Mouse (Mus musculus) C2C12 (cell line): ENCODE measurements around the gene Dgkg. TPM values are rescaled to one million over a fixed set of nuclear protein-coding genes. Genes with fewer than 3 reads are reported as not detected.
A peak's percentile ranks its signal among the peaks of the same experiment; 100 is the strongest.

Experiments
- H3K27me3 ChIP-seq: one replicate; pipeline ENCODE4 v1.6.1; 2011; ENCODE audit not compliant: control insufficient read depth, insufficient read depth, insufficient read length
- H3K36me3 ChIP-seq: one replicate; pipeline ENCODE4 v1.6.1; 2011; ENCODE audit not compliant: control insufficient read depth, insufficient read depth
- H3K4me3 ChIP-seq: one replicate; pipeline ENCODE4 v1.5.1; 2011; ENCODE audit warnings: mild to moderate bottlenecking, control low read depth; ENCODE audit not compliant: poor library complexity, insufficient read depth, severe bottlenecking
- H3K79me2 ChIP-seq: one replicate; pipeline ENCODE4 v1.6.1; 2011; ENCODE audit not compliant: control insufficient read depth, insufficient read depth
- H3K79me3 ChIP-seq: one replicate; pipeline ENCODE4 v1.6.1; 2011; ENCODE audit warnings: low read depth, control low read depth
- H3ac ChIP-seq: one replicate; pipeline ENCODE3; 2011; ENCODE audit warnings: low read depth; ENCODE audit not compliant: control insufficient read depth, insufficient read length
- CEBPB ChIP-seq: IDR thresholded peaks from one replicate; pipeline ENCODE4 v1.6.1; 2011; ENCODE audit warnings: low read depth, mild to moderate bottlenecking, control low read depth, moderate library complexity
- CTCF ChIP-seq: IDR thresholded peaks from one replicate; pipeline ENCODE4 v1.5.1; 2011; ENCODE audit not compliant: control insufficient read depth, insufficient read depth, insufficient read length
- FOSL1 ChIP-seq: IDR thresholded peaks from one replicate; pipeline ENCODE4 v1.8.0; 2011; ENCODE audit warnings: mild to moderate bottlenecking, low read length; ENCODE audit not compliant: poor library complexity, insufficient read depth, severe bottlenecking
- MAX ChIP-seq: IDR thresholded peaks from one replicate; pipeline ENCODE4 v1.6.1; 2011; ENCODE audit warnings: mild to moderate bottlenecking, control low read depth
- MYOD1 ChIP-seq: IDR thresholded peaks from one replicate; pipeline ENCODE4 v1.6.1; 2011; ENCODE audit warnings: low read depth; ENCODE audit not compliant: control insufficient read depth, insufficient read length
- MYOG ChIP-seq: IDR thresholded peaks from one replicate; pipeline ENCODE4 v1.6.1; 2011; ENCODE audit not compliant: control insufficient read depth, insufficient read length; ENCODE audit errors: extremely low read depth
- USF1 ChIP-seq: IDR thresholded peaks from one replicate; pipeline ENCODE4 v1.6.1; 2011; ENCODE audit warnings: low read depth, mild to moderate bottlenecking, control low read depth, moderate library complexity
- polyA plus RNA-seq: library from polyadenylated mRNA; unstranded; fragments of >200 nt; fragmentation: generic; extraction: Trizol; gene quantifications from one replicate; pipeline ENCODE4 v1.2.1, GENCODE M21; 2012; ENCODE audit warnings: missing spikeins

The Dgkg gene
- polyA plus RNA-seq, 1 experiment = 0.01 TPM

DNA sequence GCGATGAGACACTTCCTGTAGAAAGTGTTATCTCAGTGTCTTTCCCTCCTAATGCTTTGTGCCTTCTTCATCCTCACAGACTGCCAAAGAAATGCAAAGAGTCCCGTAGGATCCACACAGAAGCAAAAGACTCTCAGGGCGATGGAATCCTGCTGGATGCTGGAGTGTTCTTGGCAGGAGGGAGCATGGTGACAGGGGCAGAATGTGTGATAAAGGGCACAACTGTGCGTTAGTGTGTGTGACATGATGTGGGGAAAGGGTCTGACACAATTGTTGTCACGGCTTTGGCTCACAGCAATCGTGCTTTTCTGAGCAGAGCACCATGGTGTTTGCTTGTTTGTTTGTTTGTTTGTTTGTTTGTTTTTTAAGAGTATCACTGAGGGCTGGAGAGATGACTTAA lies 208.9 kb downstream of the Dgkg start:
- no peak overlapping the region for H3K4me3 ChIP-seq
- TF ChIP-seq MYOG (no peak), FOSL1 (no peak), USF1 (no peak)
- H3K27me3 ChIP-seq = peaks cover 8% of the 10 kb centered on the region
- H3K79me3 ChIP-seq = no peaks in the 10 kb centered on the region
- H3K36me3 ChIP-seq = no peaks in the 10 kb centered on the region
- no peaks in the 10 kb centered on the region for H3K79me2 ChIP-seq
- no peak overlapping the region for H3ac ChIP-seq

DNA sequence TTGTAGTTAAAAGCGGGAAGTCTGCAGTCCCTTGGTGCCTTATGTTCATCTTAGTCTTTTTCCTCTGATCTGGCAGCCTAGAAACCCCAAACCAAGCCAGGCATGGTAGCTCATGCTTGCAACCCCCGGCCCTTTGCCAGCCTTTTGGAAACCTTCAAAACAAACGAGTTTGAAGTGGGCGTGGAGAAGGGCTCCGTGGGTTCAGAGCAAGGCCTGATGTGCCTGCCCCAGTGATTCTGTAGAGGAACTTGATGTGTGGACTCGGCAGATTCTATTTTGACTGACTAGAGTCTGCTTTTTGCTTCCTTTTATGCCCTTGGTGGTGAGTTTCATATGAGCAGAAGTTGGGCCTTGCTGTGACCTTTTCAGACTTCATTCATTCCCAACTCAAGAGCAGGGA lies 212.2 kb downstream of the Dgkg start:
- Histone ChIP-seq H3K27me3 (peaks cover 3% of the 10 kb centered on the region), H3K79me3 (no peaks in the 10 kb centered on the region), H3K4me3 (no peak overlapping the region), H3K36me3 (no peaks in the 10 kb centered on the region), H3ac (no peak overlapping the region), H3K79me2 (no peaks in the 10 kb centered on the region)
- TF ChIP-seq CEBPB = no peak
- no peak for TF ChIP-seq FOSL1
- no peak for TF ChIP-seq USF1
- no peak for TF ChIP-seq CTCF
- no peak for TF ChIP-seq MYOG
- no peak for TF ChIP-seq MAX
- no peak for TF ChIP-seq MYOD1

DNA sequence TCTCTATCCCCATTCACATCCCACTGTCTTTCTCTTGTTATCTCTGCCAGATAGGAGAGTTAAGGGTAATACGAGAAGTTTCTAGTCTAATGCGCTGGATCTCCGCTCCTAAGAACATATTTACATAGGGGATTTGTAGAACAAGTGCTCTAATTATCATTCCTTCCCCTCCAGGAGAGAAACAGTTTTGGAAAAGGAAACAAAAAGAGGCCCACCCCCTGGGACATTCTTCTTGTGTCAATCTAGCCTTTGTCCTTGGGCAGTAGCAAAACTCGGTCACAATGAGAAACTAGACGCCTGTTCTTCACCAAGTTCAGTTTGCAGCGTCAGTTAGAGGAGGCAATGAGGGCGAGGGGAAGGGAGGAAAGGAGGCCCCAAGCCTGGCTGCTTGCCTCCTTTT lies 214.8 kb downstream of the Dgkg start:
- Histone ChIP-seq H3K27me3 (no peaks in the 10 kb centered on the region), H3K36me3 (no peaks in the 10 kb centered on the region), H3K4me3 (no peak overlapping the region), H3K79me2 (peaks cover 8% of the 10 kb centered on the region), H3K79me3 (no peaks in the 10 kb centered on the region), H3ac (no peak overlapping the region)
- TF ChIP-seq MYOG (no peak), USF1 (no peak), MYOD1 (no peak), CTCF (no peak), MAX (no peak)

DNA sequence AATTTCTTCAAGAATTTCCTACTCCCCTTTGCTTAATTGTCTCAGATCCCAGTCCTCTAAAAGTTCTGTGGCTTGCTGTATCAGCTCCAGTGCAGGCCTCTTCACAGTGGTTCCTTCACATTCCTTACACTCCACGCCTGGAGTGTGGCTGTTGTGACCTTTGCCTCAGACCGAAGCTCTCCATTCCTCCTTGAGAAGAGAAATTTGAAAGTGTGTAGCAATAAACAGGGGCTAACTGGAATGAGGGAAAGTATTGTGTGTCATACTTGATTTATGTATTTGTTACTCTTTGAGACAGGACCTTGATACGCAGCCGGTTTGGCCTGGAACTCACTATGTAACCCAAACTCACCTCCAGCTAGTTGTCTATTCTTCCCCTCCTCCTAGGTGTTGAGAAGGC lies 215.7 kb downstream of the Dgkg start:
- H3K79me2 ChIP-seq = peaks cover 8% of the 10 kb centered on the region
- no peaks in the 10 kb centered on the region for H3K79me3 ChIP-seq
- no peak overlapping the region for H3ac ChIP-seq
- H3K4me3 ChIP-seq = no peak overlapping the region
- H3K27me3 ChIP-seq = no peaks in the 10 kb centered on the region
- no peak for TF ChIP-seq MYOG
- no peak for TF ChIP-seq FOSL1
- no peak for TF ChIP-seq USF1
- no peak for TF ChIP-seq CEBPB
- TF ChIP-seq CTCF = no peak
- no peak for TF ChIP-seq MAX
- TF ChIP-seq MYOD1 = no peak
- no peaks in the 10 kb centered on the region for H3K36me3 ChIP-seq

DNA sequence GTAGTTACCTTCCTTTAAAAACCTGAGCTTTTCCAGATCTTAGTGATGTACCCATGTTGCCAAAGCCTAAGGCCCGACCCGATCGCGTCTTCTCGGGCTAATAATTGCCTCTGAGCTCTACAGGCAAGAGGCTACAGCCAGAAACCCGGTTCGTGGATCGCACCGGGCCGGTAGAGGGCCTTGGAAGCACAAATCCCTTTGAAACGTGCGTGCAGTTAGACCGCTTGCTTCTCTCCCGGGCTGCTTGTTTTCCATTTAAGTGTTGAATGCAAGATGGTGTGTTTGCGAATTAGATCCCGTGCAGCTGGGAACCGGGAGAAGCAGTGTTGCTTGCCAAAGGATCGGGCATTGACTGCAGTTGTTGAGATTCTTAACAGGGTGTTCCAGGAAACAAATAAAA lies 216.8 kb downstream of the Dgkg start:
- TF ChIP-seq CEBPB (no peak), FOSL1 (no peak), MYOD1 (no peak), MYOG (no peak), USF1 (no peak), MAX (no peak), CTCF (no peak)
- H3K36me3 ChIP-seq = no peaks in the 10 kb centered on the region
- no peaks in the 10 kb centered on the region for H3K79me3 ChIP-seq

DNA sequence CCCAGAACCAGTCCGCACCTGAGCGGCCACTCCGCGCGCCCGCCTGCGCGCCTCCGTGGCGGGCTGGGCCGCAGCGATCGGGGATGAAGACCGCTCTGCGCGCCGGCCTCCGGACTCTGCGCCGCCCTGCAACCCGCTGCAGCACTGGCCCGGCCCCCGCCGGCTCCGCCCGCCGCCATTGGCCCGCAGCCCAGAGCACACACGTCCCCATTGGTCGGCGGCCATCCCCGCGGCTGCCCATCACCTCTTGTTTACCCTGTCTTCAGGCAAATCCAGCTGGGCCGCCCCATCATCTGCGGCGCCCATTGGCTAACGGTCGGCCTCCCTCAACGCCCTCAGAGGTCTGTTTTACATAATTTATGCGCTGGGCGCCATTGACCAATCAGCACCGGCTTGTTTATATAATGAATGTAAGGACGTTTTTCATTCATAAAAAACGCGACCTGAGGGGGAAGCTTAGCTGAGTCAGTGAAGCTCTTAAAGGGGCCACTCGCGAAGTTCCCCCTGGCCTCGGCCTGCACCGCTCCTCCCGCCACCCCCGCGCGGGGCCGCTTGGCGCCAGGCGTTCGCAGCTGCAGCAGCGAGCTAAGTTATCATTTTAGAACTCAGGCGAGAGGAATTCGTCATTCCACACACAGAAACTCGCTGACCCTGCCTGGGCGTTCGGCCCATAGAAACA lies 217.4 kb downstream of the Dgkg start, which contains the start of gene Etv5:
Gene Etv5, minus strand, starts transcription at position 221 of the 679 bp plus-strand sequence.
- Histone ChIP-seq H3K79me3 (no peaks in the 10 kb centered on the region), H3K36me3 (no peaks in the 10 kb centered on the region), H3K4me3 (peak within 1 kb of the TSS; percentile 50), H3ac (peak within 1 kb of the TSS; percentile 86), H3K79me2 (peaks cover 8% of the 10 kb centered on the region), H3K27me3 (no peaks in the 10 kb centered on the region)
- no peak for TF ChIP-seq MAX
- no peak for TF ChIP-seq MYOG
- no peak for TF ChIP-seq CTCF
- TF ChIP-seq USF1 = no peak
- TF ChIP-seq MYOD1 = no peak
- no peak for TF ChIP-seq FOSL1
- TF ChIP-seq CEBPB = no peak

More for the DNA sequence above, 216.8 kb downstream of the Dgkg start:
- H3K4me3 ChIP-seq = peak overlapping the region; percentile 31
- H3K27me3 ChIP-seq = no peaks in the 10 kb centered on the region
- peak overlapping the region; percentile 1 for H3ac ChIP-seq
- H3K79me2 ChIP-seq = peaks cover 8% of the 10 kb centered on the region
